Mouse (Mus musculus): ENCODE data around the gene Fkbp2.

The Fkbp2 gene

GRCm38 (mm10) chr19:6942764-6943163, 37.5 kb downstream of the Fkbp2 start:
- no peaks in the 10 kb centered on the region for H3K9me3 ChIP-seq (ENCODE audit: low read length)
- TF ChIP-seq CTCF (conservative IDR thresholded peaks at IDR 0.05; ENCODE audit: low read length) (no peak), POU5F1 (IDR thresholded peaks at IDR 0.05; ENCODE audit: borderline replicate concordance, low read length) (no peak), NANOG (IDR thresholded peaks at IDR 0.05; ENCODE audit: borderline replicate concordance, low read length) (no peak)
- H3K27me3 ChIP-seq (ENCODE audit: insufficient read depth, low read length) = 0 out of 2 replicates have a peak, but pooled peaks cover 3% of the 10 kb centered on the region
- H3K4me3 ChIP-seq (replicated peaks; ENCODE audit: low read length) = peak overlapping the region; percentile 95
- H3K36me3 ChIP-seq (ENCODE audit: insufficient read depth, low read length) = peaks cover 18% of the 10 kb centered on the region
- H3K4me1 ChIP-seq (replicated peaks; ENCODE audit: low read depth, low read length) = peaks cover 57% of the 10 kb centered on the region

GRCm38 (mm10) chr19:6942249-6942691, 38.0 kb downstream of the Fkbp2 start, which contains the start of gene Gpr137:
Gpr137 (minus strand) TSS chr19:6942480.
- Histone ChIP-seq H3K36me3 (ENCODE audit: insufficient read depth, low read length) (peaks cover 18% of the 10 kb centered on the region), H3K27me3 (ENCODE audit: insufficient read depth, low read length) (0 out of 2 replicates have a peak, but pooled peaks cover 3% of the 10 kb centered on the region), H3K4me3 (replicated peaks; ENCODE audit: low read length) (peak within 1 kb of the TSS; percentile 95), H3K9me3 (ENCODE audit: low read length) (no peaks in the 10 kb centered on the region), H3K4me1 (replicated peaks; ENCODE audit: low read depth, low read length) (peaks cover 53% of the 10 kb centered on the region)
- TF ChIP-seq POU5F1 (IDR thresholded peaks at IDR 0.05; ENCODE audit: borderline replicate concordance, low read length) (no peak), CTCF (conservative IDR thresholded peaks at IDR 0.05; ENCODE audit: low read length) (no peak), NANOG (IDR thresholded peaks at IDR 0.05; ENCODE audit: borderline replicate concordance, low read length) (no peak)

- H3K4me1 ChIP-seq (replicated peaks; ENCODE audit: low read depth, low read length) = peaks cover 47% of the 10 kb centered on the region
- no peaks in the 10 kb centered on the region for H3K9me3 ChIP-seq (ENCODE audit: low read length)
- H3K4me3 ChIP-seq (replicated peaks; ENCODE audit: low read length) = peak within 1 kb of the TSS; percentile 95
- peaks cover 18% of the 10 kb centered on the region for H3K36me3 ChIP-seq (ENCODE audit: insufficient read depth, low read length)
- no peak for TF ChIP-seq CTCF (conservative IDR thresholded peaks at IDR 0.05; ENCODE audit: low read length)
- no peak for TF ChIP-seq POU5F1 (IDR thresholded peaks at IDR 0.05; ENCODE audit: borderline replicate concordance, low read length)
- TF ChIP-seq NANOG (IDR thresholded peaks at IDR 0.05; ENCODE audit: borderline replicate concordance, low read length) = no peak
- H3K27me3 ChIP-seq (ENCODE audit: insufficient read depth, low read length) = 0 out of 2 replicates have a peak, but pooled peaks cover 3% of the 10 kb centered on the region
Observed at GRCm38 (mm10) chr19:6941372-6942248, 38.7 kb downstream of the Fkbp2 start, which contains the start of gene Bad. Bad (plus strand) TSS chr19:6941861.

GRCm38 (mm10) chr19:6940396-6941351, 39.6 kb downstream of the Fkbp2 start:
- peaks cover 7% of the 10 kb centered on the region for H3K27me3 ChIP-seq (ENCODE audit: insufficient read depth, low read length)
- TF ChIP-seq CTCF (conservative IDR thresholded peaks at IDR 0.05; ENCODE audit: low read length) (no peak), POU5F1 (IDR thresholded peaks at IDR 0.05; ENCODE audit: borderline replicate concordance, low read length) (no peak), NANOG (IDR thresholded peaks at IDR 0.05; ENCODE audit: borderline replicate concordance, low read length) (no peak)
- peaks cover 14% of the 10 kb centered on the region for H3K36me3 ChIP-seq (ENCODE audit: insufficient read depth, low read length)
- no peaks in the 10 kb centered on the region for H3K9me3 ChIP-seq (ENCODE audit: low read length)
- peak overlapping the region; percentile 95 for H3K4me3 ChIP-seq (replicated peaks; ENCODE audit: low read length)
- peaks cover 38% of the 10 kb centered on the region for H3K4me1 ChIP-seq (replicated peaks; ENCODE audit: low read depth, low read length)

GRCm38 (mm10) chr19:6939106-6940002, 40.9 kb downstream of the Fkbp2 start:
- TF ChIP-seq CTCF (conservative IDR thresholded peaks at IDR 0.05; ENCODE audit: low read length) (no peak), NANOG (IDR thresholded peaks at IDR 0.05; ENCODE audit: borderline replicate concordance, low read length) (no peak)
- peaks cover 20% of the 10 kb centered on the region for H3K27me3 ChIP-seq (ENCODE audit: insufficient read depth, low read length)
- no peak overlapping the region for H3K4me3 ChIP-seq (replicated peaks; ENCODE audit: low read length)
- peaks cover 4% of the 10 kb centered on the region; the same call in 1 of the 2 replicates for H3K36me3 ChIP-seq (ENCODE audit: insufficient read depth, low read length)
- H3K9me3 ChIP-seq (ENCODE audit: low read length) = no peaks in the 10 kb centered on the region
- H3K4me1 ChIP-seq (replicated peaks; ENCODE audit: low read depth, low read length) = peaks cover 37% of the 10 kb centered on the region

- TF ChIP-seq POU5F1 (IDR thresholded peaks at IDR 0.05; ENCODE audit: borderline replicate concordance, low read length) = no peak
- TF ChIP-seq CTCF (conservative IDR thresholded peaks at IDR 0.05; ENCODE audit: low read length) = no peak
- no peak for TF ChIP-seq NANOG (IDR thresholded peaks at IDR 0.05; ENCODE audit: borderline replicate concordance, low read length)
- peaks cover 36% of the 10 kb centered on the region for H3K27me3 ChIP-seq (ENCODE audit: insufficient read depth, low read length)
- no peaks in the 10 kb centered on the region for H3K9me3 ChIP-seq (ENCODE audit: low read length)
- no peak overlapping the region for H3K4me3 ChIP-seq (replicated peaks; ENCODE audit: low read length)
- H3K36me3 ChIP-seq (ENCODE audit: insufficient read depth, low read length) = no peaks in the 10 kb centered on the region
- H3K4me1 ChIP-seq (replicated peaks; ENCODE audit: low read depth, low read length) = peaks cover 40% of the 10 kb centered on the region
Observed at GRCm38 (mm10) chr19:6937541-6938465, 42.5 kb downstream of the Fkbp2 start.
